Mouse (Mus musculus) testis, postnatal 10 days (tissue): ENCODE results near the gene Vash2.
A peak's percentile ranks its signal among the peaks of the same experiment; 100 is the strongest.

Source experiments
- DNase-seq: peaks from one replicate; pipeline ENCODE4 v3.0.0; 2021; ENCODE audit warnings: low spot score

The Vash2 gene

DNA sequence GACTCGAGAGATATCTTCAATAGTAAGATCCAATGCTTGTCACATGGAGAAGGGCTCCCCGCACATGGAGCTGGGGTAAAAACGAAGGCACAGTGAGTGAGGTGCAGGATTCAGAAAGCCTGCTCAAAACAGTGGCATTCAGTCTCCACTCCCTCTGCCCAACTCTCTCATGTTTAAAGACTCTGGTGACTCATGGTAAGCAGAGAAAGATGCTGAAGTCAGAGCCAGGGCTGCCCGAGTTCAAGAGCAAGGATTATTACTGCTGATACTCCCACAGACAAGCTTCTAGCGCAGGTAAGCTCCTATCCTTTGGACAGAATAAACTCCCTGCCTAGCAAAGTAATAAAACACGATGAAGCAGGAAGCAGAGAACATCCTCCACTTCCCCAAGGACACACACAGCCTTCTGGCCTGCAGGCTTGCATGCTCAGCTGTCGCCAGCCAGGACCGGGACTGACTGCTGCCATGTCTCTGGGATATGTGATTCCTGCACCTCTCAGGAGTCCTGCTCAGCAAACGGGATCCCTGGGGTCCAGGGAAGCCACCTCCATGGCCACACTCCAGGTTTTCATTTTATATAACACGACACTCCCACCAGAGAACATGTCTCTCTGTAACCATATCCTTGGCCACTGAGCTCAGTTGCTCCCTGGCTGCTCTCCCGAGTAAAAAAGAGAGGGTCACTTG is 2.1 kb downstream of the Vash2 start:
- no peak for DNase-seq

DNA sequence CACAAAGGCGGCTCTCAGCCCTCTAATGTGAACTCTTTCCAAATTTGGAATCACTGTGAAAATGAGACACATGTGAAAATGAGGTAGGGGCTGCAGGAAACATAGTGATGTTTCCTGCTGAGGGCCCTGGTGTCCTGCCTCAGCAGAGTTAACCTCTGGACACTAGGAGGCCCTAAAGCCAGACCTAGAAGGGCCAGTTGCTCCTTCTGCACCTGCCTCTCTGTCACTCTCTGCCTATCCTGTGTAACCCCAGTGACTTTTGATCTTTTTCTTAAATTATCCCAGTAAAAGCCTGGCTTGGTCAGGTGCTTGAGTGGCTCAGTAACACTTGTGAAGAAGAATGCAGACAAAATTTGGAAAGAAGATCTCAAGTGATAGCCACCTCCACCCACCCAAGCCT is 4.3 kb downstream of the Vash2 start:
- DNase-seq: no peak

DNA sequence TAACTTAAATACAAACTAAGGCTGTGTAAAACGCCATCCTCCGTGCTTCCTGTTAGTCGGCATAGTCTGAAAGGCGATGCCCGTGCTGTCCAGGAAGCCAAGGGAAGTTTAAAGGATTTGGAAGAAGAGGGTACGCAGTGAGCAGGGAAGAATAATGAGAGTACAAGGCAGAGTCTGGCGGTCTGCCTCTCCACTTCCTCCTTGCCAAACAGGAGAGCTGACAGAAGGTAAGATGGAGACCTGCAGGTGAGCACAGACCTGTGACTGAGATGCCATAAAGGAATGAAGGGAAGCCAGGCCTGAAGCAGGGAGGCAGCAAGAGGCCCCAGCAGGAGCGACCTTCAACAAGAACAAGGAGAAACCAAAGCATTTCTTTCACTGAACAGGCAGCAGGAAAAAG is 4.9 kb downstream of the Vash2 start:
- no peak for DNase-seq

DNA sequence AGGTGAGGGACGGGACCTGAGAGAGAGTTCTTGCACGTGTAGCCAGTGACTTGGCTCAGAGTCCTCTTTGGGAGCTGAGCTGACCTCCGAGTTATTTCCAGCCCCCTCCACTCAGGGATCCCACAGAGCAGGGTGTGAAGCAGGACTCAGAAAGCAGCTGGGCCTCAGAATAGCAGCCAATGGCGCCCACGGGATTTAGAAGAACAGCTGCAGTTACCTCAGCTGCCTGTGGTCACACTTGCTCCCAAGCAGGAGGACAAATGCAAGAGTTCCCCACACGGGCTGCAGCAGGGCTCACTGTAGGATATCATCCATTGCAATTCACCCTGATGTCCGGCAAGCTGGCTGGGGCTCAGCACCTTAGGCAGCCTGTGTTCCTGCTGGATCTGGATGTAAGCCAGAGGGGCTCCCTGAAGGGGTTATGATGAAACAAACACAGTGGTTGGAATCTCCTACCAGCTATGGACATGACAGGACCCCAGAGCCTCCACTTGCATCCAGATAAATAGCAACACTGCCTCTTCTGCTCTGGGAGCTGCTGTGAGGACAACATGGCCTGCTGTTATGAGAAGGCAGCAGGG is 6.4 kb downstream of the Vash2 start:
- DNase-seq: peak; percentile 57

DNA sequence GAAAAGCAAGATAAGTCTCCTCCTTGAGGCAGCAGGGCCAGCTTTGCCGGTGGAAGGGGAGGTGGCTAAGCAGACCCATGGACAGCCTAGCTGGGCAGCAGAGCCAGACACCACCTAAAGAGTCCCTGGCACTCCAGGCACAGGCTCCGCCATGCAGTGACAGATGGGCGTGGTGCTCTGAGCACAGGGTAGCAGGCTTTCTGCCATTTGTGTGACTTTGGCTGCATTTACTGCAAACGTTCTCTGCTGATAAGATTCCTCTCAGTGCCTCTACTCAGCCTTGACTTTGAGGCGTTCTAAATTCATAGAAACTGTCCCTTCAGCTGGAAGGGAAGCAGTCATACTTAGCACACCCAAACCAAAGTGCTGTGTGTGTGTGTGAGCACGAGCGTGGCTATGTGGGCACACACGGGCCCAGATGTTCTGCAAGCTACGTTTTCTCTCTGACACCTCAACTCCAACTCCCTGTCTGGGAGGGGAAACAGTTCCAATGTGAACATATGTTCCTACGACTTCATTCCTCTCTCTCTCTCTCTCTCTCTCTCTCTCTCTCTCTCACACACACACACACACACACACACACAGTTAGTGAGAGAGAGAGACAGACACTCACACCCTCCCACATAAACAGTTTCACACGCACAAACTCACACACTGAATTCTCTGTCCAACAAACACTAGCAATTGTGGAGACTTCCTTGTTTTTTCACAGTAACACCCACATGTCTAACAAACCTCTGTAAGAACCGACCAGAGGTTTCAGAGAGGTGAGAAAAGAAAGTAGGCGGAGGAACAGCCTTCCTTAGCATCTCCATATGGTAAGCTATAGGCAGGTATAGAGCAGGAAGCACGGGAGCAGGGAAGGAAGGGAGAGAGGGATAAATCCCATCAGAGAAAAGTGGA is 7.1 kb downstream of the Vash2 start:
- DNase-seq: no peak

DNA sequence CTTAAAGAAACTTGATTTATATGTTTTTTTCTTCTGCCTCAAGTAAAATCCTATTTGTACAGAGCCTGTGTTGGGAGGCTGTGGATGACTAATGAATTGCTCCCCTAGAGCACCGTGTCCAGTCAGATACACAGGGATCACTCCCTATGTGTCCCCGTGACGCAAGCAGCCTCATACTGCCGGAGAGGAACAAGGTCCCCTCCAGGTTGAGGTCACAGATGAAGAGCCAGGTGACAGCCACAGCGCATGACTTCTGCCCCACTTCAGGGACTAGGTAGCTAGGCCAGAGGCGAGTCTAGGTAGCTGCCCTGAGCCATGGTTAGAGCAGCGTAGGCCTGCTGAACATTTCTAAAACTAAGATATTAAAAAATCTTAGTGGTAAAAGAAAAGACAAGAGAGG is 11.1 kb downstream of the Vash2 start:
- no peak for DNase-seq

DNA sequence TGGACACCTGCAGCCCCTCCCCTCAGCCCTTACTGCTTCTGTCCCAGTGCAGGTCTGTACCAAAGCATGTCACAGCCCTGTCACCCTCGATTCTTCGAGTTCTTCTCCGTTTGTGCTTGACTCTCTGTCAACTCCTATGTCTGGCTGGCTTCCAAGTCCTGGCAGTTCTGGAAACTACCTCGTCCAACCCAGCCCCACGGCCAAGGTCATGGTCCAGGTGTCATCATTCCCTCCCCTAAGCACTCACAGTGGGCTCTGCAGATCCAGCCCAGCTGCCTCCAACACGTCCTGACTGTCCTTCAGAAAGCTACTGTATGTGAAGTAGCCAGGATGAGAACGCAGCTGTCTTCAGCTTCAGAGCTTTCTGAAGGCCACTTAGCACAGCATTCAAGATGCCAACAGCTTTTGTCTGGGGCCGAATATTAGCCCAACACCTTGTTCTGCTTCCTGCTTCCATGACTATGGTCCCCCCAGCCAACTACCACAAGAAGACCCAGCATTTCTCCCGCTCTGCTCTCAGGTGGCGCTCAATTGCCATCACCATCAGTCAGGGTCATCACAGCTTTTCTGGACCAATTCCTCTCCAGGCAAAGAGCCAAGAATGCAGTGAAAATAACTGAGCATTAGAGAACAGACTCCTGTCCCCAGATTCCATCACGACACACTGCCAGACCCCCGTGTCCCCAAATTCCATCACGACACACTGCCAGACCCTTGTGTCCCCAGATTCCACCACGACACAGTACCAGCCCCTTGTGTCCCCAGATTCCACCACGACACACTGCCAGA is 13.9 kb downstream of the Vash2 start:
- no peak for DNase-seq

DNA sequence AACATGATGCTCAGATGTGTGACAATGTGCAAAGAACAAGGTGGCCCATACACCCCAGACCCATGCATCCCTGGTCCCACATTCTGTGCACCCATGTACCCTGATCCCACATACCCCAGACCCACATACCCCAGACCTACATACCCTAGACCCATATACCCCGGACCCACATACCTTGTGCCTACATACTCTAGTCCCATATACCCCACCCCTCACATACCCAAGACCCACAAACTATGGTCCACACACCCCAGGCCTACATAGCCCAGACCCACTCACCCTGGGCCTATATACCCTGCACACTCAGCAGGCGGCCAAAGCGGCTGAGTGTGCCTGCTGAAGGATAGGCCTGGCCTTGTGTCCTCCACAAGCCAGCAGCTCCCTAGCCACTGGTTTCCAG is 16.3 kb downstream of the Vash2 start:
- no peak for DNase-seq

DNA sequence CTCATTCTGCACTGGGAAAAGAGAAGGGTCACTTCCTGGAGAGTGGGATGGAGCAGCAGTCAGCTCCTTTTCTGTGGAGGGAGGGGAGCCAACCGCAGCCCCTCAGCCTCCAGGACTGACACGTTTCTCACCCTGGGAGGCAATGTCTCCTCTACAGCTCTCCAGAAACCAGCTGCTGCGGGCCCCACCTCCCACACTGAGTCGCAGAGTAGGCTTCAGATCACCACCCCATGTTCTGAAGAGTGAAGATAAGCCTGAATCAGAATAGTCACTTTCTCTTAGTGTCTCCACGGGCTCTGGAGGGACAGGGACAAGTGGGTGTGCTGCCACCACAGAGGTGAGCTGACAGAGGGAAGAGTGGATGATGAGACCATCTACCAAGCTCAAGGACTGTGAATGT is 20.3 kb downstream of the Vash2 start:
- DNase-seq: no peak

DNA sequence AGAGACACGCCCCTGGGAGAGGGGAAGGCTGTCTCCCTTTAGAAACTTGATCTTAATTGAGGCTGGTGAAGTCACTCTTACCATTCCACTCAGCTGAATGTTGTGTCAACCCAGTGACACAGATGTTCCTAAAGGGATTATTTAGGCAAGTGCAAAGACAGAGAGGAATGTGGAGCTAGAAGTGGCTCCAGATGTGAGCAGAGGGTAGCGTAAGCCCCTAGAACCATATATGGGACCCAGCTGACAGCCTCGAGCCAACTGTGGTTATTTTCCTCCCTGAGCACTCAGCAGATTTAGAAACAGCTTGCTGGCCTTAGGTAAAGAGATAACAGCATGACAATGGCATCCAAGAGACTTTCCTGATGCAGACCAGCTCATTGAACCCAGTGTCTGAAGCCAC is 26.1 kb downstream of the Vash2 start:
- DNase-seq: no peak

DNA sequence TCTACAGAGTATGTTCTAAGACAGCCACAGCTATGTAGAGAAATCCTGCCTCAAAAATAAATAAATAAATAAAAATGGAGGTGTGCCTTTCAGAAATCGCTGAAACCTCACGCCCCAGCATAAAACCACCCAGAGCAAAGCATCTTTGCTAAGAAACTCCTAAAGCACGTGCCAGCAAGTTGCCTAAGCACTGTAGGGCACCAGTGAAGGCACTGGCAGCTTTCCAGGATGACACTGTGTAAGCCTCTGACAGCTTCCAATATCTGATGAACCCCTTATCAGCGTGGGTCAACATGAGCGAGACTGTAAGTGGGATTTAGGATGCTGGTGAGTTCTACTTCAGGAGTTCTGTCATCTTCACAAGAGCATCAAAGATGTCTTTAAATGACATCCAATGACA is 28.1 kb downstream of the Vash2 start:
- no peak for DNase-seq

DNA sequence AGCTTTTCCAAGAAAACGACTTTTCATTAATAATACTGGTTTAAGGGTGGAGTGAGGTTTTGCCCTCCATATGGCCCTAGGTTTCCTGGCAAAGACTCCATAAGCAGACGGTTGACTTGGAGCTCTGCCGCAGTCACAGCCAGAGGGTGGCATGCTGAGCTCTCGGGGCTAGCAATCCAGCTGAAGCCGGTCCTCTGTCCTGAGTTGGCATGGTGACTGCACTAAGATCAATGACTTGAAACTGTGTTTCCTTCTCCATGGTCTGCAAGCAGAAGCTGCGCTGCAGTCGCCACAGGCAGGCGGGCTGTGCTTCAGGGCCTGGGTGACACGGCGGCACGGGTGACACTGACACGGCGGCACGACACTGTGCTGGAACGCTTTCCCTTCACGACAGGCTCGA is 30.2 kb downstream of the Vash2 start:
- no peak for DNase-seq

DNA sequence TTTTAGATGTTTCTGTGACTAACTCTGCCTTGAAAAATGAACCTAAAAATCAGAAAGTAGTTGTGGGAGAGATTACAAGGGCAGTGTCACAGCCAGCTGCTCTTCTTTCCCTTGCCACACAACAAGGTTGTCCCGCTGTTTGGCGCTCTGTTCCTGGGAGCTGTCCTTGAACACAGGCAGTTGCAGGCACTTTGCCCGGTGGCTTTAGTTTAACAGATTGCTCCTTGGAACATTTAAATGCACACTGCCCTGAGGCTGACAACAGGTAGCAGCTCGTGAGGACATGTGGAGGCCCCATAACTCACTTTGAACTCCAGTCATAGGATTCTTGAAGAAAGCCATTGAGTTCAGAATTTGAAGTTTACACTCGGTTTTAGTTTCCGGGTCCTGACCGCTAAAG is 30.7 kb downstream of the Vash2 start:
- DNase-seq: no peak

DNA sequence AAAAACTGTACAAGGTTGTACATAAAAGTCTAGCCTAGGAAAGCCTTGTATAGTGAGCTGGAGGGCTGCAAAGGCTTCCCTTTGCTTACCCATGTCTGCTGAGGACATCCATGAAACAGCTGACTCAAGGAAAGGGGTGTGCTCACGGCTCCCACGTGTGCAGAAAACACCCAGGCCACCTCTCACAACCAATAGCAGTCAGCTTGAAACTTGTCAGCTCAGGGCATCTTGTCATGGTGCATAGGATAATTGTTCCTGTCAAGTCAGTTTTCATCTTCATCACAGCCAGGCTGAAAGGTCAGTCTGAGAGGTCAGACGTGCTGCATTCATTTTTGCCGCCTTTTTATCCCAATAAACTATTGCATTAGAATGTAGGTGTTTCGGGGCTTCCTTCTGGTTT is 31.1 kb downstream of the Vash2 start:
- DNase-seq: no peak

DNA sequence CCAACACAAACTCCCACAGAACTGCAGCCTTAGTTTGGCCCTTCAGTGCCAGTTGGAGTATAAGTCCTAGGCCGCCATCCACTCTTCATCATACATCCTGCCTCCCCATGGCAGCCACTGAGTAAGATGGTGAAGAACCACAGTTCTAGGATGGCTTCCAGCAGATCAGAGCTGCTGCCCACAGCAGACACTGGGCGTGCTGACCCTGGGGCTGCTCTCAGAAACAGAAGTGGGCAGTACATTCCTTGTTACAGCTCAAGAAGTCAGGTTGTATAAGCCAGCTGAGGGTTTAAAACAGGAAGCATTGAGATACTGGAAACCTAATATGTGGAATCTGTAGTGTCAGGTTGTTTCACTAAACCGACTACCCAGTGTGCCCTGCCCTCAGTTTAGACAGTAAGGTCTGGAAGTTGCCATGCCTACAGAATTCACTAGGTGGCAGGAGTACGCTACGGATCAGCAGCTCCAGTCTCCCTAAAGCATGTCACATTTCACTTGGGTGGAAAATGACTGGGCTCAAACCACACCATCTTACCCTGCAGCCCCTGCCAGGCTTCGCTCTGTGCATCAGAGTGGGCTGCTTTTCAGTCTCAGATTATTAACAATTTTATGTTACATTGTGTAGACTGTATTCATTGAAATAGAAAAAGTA is 34.9 kb downstream of the Vash2 start:
- peak; percentile 85 for DNase-seq

DNA sequence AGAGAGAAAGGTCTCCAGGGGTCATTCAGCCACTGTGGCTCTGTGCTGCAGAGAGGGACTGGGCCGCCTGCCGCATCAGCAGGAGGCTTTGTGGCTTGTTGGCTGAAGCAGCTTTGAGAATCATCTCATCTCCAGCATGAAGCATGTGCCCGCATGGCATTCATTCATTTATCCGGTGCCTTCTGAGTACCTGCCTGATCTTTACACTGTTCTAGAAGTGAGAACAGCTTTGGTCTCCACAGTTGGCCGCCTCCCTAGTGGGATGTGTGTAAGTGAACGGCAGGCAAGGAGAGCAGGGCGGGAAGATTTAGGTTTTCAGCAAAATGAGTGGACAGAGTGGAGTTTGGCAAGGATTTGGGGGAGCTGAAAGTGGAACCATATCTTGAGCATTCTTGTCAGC is 39.3 kb downstream of the Vash2 start:
- DNase-seq: no peak

DNA sequence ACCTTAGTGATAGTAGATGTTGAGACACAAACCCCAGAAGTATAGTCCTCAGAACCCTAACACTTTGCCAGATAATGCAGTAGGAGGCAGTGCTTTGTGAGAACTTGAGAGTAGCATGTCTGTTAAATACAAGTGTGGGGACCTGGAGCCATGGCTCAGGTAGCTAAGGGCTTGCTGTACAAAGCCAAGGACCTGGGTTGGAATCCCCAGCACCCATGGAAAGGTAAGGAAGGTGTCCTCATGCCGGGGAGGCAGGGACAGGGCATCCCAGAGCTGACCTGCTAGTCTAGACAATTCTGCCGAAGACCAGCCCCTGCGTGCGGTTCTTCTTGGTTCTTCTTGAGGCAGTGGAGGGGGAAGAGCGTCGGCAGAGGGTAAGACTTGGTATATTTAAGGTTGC is 48.9 kb downstream of the Vash2 start:
- DNase-seq: no peak

DNA sequence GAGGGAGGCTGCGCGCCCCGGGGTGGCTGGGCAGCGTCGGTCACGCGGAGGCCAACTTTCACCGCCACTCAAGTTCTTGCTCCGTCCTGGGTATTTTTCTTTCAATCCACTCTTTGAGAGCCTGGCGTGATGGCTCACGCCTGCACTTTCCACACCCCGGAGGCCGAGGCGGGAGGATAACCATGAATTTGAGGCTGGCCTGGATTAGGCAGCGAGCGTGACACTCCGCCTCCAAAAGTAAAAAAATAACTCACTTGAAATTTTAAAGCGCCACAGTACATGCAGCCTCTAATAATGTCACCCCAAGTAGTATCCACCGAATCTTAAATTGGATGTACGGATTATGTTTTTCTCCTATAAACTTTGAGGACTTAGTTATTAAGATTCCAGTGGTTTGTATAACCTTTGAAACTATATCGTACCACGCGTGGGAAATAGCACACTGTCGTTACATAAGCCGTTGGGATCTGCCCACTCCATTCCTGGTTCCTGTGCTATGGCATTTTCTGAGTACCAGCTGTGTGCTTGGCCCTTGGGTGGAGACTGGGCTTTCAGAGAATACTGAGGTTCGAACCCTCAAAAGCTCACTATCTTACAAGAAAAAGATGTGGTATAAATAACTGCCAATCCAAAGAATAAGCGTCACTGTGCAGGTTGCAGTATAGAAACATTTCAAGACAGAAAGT is 49.9 kb downstream of the Vash2 start:
- DNase-seq: no peak

DNA sequence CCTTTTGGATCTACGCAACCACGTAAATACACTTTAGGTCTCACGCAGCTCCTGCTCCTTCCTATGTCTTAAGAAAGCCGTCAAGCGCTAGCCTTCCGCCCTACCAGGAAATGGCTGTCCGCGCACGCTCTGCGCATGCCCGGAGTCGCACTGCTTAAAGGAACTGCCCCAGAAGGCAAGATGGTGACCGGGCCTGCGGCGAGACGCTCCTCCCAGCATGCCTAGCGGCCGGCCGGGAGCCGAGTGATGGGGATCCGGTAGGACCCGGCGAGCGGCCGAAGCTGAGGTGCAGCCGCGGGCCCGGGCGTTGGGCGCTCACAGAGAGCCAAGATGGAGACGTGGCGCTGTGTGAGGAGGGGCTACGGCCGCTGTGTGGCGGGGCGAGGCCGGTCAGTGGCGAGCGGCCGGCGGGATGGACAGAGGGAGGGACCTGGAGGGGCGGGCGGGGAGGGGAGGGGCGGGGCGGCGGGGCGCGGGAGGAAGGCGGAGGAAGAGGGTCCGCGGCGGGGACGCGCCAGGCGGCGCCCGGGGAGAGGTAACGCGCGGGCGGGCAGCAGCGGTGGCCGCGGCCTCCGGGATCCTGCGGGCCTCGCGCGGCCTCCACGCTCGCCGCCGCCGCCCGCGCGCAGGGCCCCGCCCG is 50.6 kb downstream of the Vash2 start:
- DNase-seq: peak; percentile 97

DNA sequence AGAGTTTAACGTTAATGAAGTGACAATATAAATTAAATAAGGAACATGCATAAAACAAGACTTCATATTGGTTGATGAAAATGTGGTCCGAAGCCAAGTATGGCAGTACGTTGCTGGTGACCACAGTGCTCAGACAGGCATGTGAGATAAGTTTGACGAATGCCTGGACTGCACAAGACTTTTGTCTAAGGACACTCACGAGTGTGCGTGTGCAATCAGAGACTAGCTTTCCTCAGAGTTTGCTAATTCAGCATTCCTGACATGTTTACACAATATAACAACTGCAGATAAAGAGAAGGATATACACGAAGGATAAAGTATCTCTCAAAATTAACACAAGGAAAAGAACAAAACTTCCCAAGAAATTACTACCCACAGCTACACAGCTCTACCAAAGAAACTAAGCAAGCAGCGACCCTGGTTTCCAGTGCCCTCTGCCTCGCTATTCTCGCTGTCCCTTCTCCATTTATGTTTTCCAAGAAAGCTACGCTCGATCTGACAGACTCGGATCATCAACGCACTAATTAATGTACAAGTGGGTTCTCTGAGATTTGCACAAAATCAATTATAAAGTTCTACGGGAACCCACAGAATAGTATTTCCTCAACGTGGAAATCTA is 51.2 kb downstream of the Vash2 start:
- DNase-seq: no peak
